Mouse (Mus musculus): ENCODE data around the gene Them4.

DNA sequence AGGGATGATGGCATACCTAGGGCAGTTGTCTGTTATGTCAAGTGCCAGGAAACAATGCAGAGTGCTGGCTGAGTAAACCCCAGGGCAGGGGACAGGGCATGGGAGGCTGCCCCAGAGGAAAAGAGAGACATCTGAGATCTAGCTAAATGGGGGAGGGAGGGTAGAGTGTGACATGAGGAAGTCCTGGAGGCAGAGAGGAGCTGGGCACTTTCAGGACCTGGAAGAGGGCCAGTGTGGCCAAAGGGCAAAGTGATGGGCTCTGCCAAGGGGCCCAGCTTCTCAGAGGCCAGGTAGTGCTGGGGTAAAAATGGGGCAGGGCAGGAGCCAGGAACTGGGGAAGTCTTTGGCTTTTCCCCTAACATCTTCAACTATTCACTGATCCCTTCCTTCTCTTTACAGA, 64.7 kb downstream of the Them4 start:
- TF ChIP-seq GATA1 (IDR thresholded peaks at IDR 0.05; ENCODE audit: borderline replicate concordance, low read length) (no peak), FLI1 (IDR thresholded peaks at IDR 0.05; ENCODE audit: low read length) (no peak)
